Mouse (Mus musculus): ENCODE results near the gene Bcl2l11.

The Bcl2l11 gene

DNA sequence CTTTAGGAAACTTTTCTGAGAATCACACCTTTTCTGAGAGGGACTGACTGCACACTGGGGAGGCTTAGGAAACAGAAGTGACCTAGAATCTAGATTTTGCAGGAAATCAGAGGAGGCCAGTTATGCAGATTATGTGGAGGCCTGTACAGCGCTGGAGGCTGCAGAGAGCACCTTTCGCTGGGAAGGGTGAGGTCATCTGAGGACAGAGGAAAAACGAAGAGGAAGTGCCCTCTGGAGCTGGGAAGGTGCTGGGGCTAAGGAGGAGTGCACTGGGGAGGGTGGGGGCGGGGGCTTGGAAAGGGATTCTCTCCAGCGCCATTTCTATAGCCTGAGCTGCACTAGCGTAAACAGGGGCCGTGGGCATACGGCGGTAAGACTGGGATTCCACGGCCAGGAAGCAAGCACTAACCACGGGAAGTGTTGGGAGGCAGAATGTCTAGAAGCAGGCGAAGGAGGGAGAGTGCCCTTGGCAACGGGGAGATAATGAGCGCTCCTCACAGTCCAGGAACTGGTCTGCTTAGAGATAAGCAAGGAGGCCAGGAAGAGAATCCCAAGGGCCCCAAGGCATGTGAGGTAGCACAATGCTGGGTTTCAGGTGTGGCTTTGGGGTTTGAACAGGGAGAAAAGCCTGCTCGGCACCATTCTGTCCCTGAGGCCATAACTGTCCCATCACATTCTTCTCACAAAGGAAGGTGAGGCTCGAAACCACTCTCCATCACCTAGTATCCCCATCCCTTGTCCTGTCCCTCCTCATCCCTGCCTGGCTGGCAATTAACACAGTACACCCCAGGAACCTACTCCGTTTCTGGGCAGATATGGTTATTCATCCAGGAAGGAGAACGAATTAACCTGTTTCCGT lies 85.4 kb downstream of the Bcl2l11 start:
- DNase-seq (ENCODE audit: low spot score) = no peak

DNA sequence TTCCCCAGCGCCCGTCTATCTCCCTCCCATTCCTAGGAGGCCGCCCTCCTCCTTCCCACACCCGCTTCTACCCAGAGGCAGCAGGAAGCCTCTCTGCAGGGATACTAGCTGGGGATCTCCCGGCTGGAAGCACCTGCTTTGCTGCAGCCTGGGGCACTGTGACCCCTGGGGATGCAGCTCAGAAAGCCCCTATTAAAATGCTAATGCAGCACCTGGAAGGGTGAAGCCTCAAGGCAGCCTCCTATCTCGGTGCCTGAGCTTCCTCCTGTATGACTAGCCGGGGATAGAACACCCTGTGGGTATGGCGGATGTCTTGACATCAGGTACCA lies 86.0 kb downstream of the Bcl2l11 start:
- DNase-seq (ENCODE audit: low spot score) = no peak
